Mouse (Mus musculus) colon, adult 2 months (tissue): ENCODE data around the gene Dbndd2. TPM values are rescaled to one million over a fixed set of nuclear protein-coding genes. Genes with fewer than 3 reads are reported as not detected.

Experiments
- polyA plus RNA-seq: library from polyadenylated mRNA; depleted of rRNA; stranded (reverse); fragments of >200 nt; gene quantifications from 2 replicates; pipeline ENCODE4 v1.2.3, GENCODE M21; 2012; rRNA removed

The Dbndd2 gene
- 73.3 and 88.5 TPM in 2 replicates for polyA plus RNA-seq

GRCm38 (mm10) chr2:164485681-164486257, at the start of gene Dbndd2:
TSS of gene Dbndd2 (plus strand) at chr2:164486106.

GRCm38 (mm10) chr2:164443460-164444000, 42.4 kb upstream of the Dbndd2 start, which contains the start of gene Sdc4:
TSS of gene Sdc4 (minus strand) at chr2:164443887.

GRCm38 (mm10) chr2:164456864-164457300, 29.0 kb upstream of the Dbndd2 start, which contains the start of gene Sys1:
TSS of gene Sys1 (plus strand) at chr2:164456964.

GRCm38 (mm10) chr2:164460745-164461551, 25.0 kb upstream of the Dbndd2 start, which contains the start of gene Gm20458:
TSS of gene Gm20458 (plus strand) at chr2:164460967.

GRCm38 (mm10) chr2:164473624-164474023, 12.3 kb upstream of the Dbndd2 start, which contains the start of gene Trp53tg5:
TSS of gene Trp53tg5 (minus strand) at chr2:164473724.

GRCm38 (mm10) chr2:164496847-164497690, 11.2 kb downstream of the Dbndd2 start, which contains the start of gene Pigt:
TSS of gene Pigt (plus strand) at chr2:164497520.

Other genes starting within 250 kb of the Dbndd2 start
- not detected in 2 replicates for gene Svs2, start 247.6 kb upstream of the Dbndd2 start, polyA plus RNA-seq
- not detected in 2 replicates for gene Svs3b, start 229.5 kb upstream of the Dbndd2 start, polyA plus RNA-seq
- not detected in 2 replicates for gene Svs4, start 207.6 kb upstream of the Dbndd2 start, polyA plus RNA-seq
- not detected in 2 replicates for gene Svs3a, start 196.8 kb upstream of the Dbndd2 start, polyA plus RNA-seq
- not detected in 2 replicates for gene Svs6, start 169.4 kb upstream of the Dbndd2 start, polyA plus RNA-seq
- not detected in 2 replicates for gene Svs5, start 153.4 kb upstream of the Dbndd2 start, polyA plus RNA-seq
- gene Slpi, start 97.0 kb upstream of the Dbndd2 start, polyA plus RNA-seq, result 17.9 and 23.1 TPM in 2 replicates
- 0.07 and 18.9 TPM in 2 replicates for gene Rbpjl, start 83.0 kb upstream of the Dbndd2 start, polyA plus RNA-seq
- gene Matn4, start 80.9 kb upstream of the Dbndd2 start, polyA plus RNA-seq, result 6.8 and 7.4 TPM in 2 replicates
- gene Sdc4, start 42.2 kb upstream of the Dbndd2 start, polyA plus RNA-seq, result 107 and 113 TPM in 2 replicates
- 163 and 226 TPM in 2 replicates for gene Sys1, start 29.1 kb upstream of the Dbndd2 start, polyA plus RNA-seq
- 59.6 and 66.8 TPM in 2 replicates for gene Gm20458, start 25.1 kb upstream of the Dbndd2 start, polyA plus RNA-seq
- gene Trp53tg5, start 12.4 kb upstream of the Dbndd2 start, polyA plus RNA-seq, result not detected in 2 replicates
- 181 and 196 TPM in 2 replicates for gene Pigt, start 11.4 kb downstream of the Dbndd2 start, polyA plus RNA-seq
- gene Wfdc2, start 76.3 kb downstream of the Dbndd2 start, polyA plus RNA-seq, result 715 and 811 TPM in 2 replicates
- gene Spint3, start 87.4 kb downstream of the Dbndd2 start, polyA plus RNA-seq, result not detected in 2 replicates
- 0.16 TPM in 2 replicates for gene Wfdc6a, start 99.3 kb downstream of the Dbndd2 start, polyA plus RNA-seq
- not detected in 2 replicates for gene Eppin, start 107.5 kb downstream of the Dbndd2 start, polyA plus RNA-seq
- gene Wfdc6b, start 127.4 kb downstream of the Dbndd2 start, polyA plus RNA-seq, result 0.15 TPM in 1 of 2 replicates, not detected in the other
- gene Wfdc8, start 127.5 kb downstream of the Dbndd2 start, polyA plus RNA-seq, result 0.31 and 0.35 TPM in 2 replicates
- gene Wfdc16, start 152.7 kb downstream of the Dbndd2 start, polyA plus RNA-seq, result 0.13 and 0.16 TPM in 2 replicates
- gene Wfdc10, start 169.9 kb downstream of the Dbndd2 start, polyA plus RNA-seq, result not detected in 2 replicates
- gene Wfdc9, start 170.5 kb downstream of the Dbndd2 start, polyA plus RNA-seq, result not detected in 2 replicates
- not detected in 2 replicates for gene Wfdc11, start 188.0 kb downstream of the Dbndd2 start, polyA plus RNA-seq
- 0.28 and 0.73 TPM in 2 replicates for gene Wfdc13, start 199.0 kb downstream of the Dbndd2 start, polyA plus RNA-seq
- gene Spint4, start 212.4 kb downstream of the Dbndd2 start, polyA plus RNA-seq, result not detected in 2 replicates
- not detected in 2 replicates for gene Spint5, start 229.2 kb downstream of the Dbndd2 start, polyA plus RNA-seq